In the genomic region with DNA sequence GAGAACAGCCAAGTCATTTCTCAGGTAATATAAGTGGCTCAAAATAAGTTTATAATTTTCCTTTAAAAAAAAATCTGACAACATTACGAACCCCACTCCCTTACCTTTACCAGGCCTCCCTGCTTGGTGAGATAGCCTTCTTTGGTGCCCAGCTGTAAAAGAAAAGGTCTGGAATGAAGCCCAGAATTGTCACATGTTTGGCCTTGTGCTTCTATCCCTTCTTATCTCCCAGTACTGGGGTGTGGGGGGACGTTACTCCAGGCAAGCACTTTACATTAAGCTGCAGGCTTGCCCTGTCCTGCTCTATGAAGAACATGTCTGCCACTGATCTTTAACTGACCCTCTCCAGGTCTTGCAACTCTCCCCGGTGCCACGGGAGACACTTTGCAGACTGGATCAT, we compare ENCODE assay signal across 11 mouse cellular contexts. TPM values are rescaled to one million over a fixed set of nuclear protein-coding genes. Genes with fewer than 3 reads are reported as not detected.
DNase-seq lines count a peak whose midpoint lies in the region; ATAC-seq and TF ChIP-seq lines count a peak whose summit lies in the region.
"Had no signal": no experiment of that assay in that cellular context is flagged by ENCODE, and none has a peak within 500 bp of the region (broad histone marks: within the 10 kb centered on the region; RNA-seq: fewer than 3 reads in every experiment).

No protein-coding gene starts in this region.

- no peak overlapping the region for H3K4me2 ChIP-seq in kidney, embryonic 15.5 days
- H3K4me2 ChIP-seq in heart, embryonic 15.5 days, result peak overlapping the region; percentile 35
- no peak overlapping the region for H3K4me2 ChIP-seq in forebrain, embryonic 13.5 days
- H3K4me2 ChIP-seq in hindbrain, embryonic 12.5 days (replicated peaks), result no peak overlapping the region
- H3K4me2 ChIP-seq: forebrain, embryonic 12.5 days had no signal

- H3K27me3 ChIP-seq in kidney, adult 2 months (replicated peaks; ENCODE audit: control insufficient read depth, insufficient read depth, low read length), result no peaks in the 10 kb centered on the region
- H3K27me3 ChIP-seq in kidney, embryonic 15.5 days, result no peaks in the 10 kb centered on the region
- no peaks in the 10 kb centered on the region for H3K27me3 ChIP-seq in heart, embryonic 15.5 days
- H3K27me3 ChIP-seq in forebrain, embryonic 13.5 days, result no peaks in the 10 kb centered on the region
- H3K27me3 ChIP-seq in hindbrain, embryonic 12.5 days, result no peaks in the 10 kb centered on the region
- H3K27me3 ChIP-seq: forebrain, embryonic 12.5 days; megakaryocyte, embryonic 14.5 days had no signal

- no peak overlapping the region for H3K27ac ChIP-seq in kidney, adult 2 months (ENCODE audit: insufficient read depth, low read depth, low read length)
- no peak overlapping the region for H3K27ac ChIP-seq in kidney, embryonic 15.5 days
- peak overlapping the region; percentile 93 for H3K27ac ChIP-seq in heart, embryonic 15.5 days
- no peak overlapping the region for H3K27ac ChIP-seq in forebrain, embryonic 13.5 days
- no peak overlapping the region for H3K27ac ChIP-seq in hindbrain, embryonic 12.5 days
- H3K27ac ChIP-seq: forebrain, embryonic 12.5 days; kidney, postnatal 0 days had no signal

- DNase-seq in kidney, adult 2 months, result peak; percentile 6
- peak; percentile 74 for DNase-seq in adrenal gland, postnatal 14 days
- no peak for DNase-seq in left cerebral cortex, postnatal 10 days (ENCODE audit: extremely low spot score in 1 of 2, low spot score in 2 of 2)

- no peak for TF ChIP-seq CTCF in kidney, adult 2 months (conservative IDR thresholded peaks at IDR 0.05; ENCODE audit: insufficient read depth, insufficient read length, low read depth, low read length)

- no peak for ATAC-seq in kidney, embryonic 15.5 days (replicated peaks; ENCODE audit: low FRiP score)
- peak; percentile 92 for ATAC-seq in heart, embryonic 15.5 days (replicated peaks; ENCODE audit: insufficient number of reproducible peaks, insufficient read depth, low FRiP score, low read depth)
- peak; percentile 78 for ATAC-seq in megakaryocyte progenitor cell, adult 5-6 weeks (replicated peaks; ENCODE audit: poor library complexity)
- ATAC-seq in forebrain, embryonic 13.5 days, result no peak
- ATAC-seq in hindbrain, embryonic 12.5 days (ENCODE audit: low FRiP score), result no peak

- intact Hi-C loops in left cerebral cortex, postnatal 10 days (cut with DNase I), result no loop called here

- H3K9me3 ChIP-seq in kidney, embryonic 15.5 days (replicated peaks), result no peaks in the 10 kb centered on the region
- no peaks in the 10 kb centered on the region for H3K9me3 ChIP-seq in heart, embryonic 15.5 days (replicated peaks)
- H3K9me3 ChIP-seq in forebrain, embryonic 13.5 days (replicated peaks), result no peaks in the 10 kb centered on the region
- no peaks in the 10 kb centered on the region for H3K9me3 ChIP-seq in hindbrain, embryonic 12.5 days (replicated peaks)
- H3K9me3 ChIP-seq: forebrain, embryonic 12.5 days; megakaryocyte, embryonic 14.5 days had no signal

- TF ChIP-seq POLR2A in kidney, adult 2 months (IDR thresholded peaks at IDR 0.05; ENCODE audit: low read depth, low read length), result no peak

- no peaks in the 10 kb centered on the region for H3K36me3 ChIP-seq in kidney, adult 2 months (ENCODE audit: control insufficient read depth, insufficient read depth, low read length)
- no peaks in the 10 kb centered on the region for H3K36me3 ChIP-seq in kidney, embryonic 15.5 days
- H3K36me3 ChIP-seq in heart, embryonic 15.5 days, result no peaks in the 10 kb centered on the region; the same call in 1 of the 2 replicates
- no peaks in the 10 kb centered on the region for H3K36me3 ChIP-seq in forebrain, embryonic 13.5 days (ENCODE audit: poor library complexity, severe bottlenecking)
- H3K36me3 ChIP-seq in hindbrain, embryonic 12.5 days, result no peaks in the 10 kb centered on the region
- H3K36me3 ChIP-seq: forebrain, embryonic 12.5 days had no signal

- H3K4me3 ChIP-seq in kidney, adult 2 months (ENCODE audit: insufficient read depth, low read depth, low read length), result no peak overlapping the region
- H3K4me3 ChIP-seq in kidney, embryonic 15.5 days (replicated peaks), result no peak overlapping the region
- H3K4me3 ChIP-seq in heart, embryonic 15.5 days, result no peak overlapping the region
- no peak overlapping the region for H3K4me3 ChIP-seq in forebrain, embryonic 13.5 days
- no peak overlapping the region for H3K4me3 ChIP-seq in hindbrain, embryonic 12.5 days
- H3K4me3 ChIP-seq: forebrain, embryonic 12.5 days; megakaryocyte, embryonic 14.5 days had no signal

- no peaks in the 10 kb centered on the region for H3K4me1 ChIP-seq in kidney, adult 2 months (ENCODE audit: control insufficient read depth, insufficient read depth, low read length)
- peaks cover 5% of the 10 kb centered on the region; the same call in 1 of the 2 replicates for H3K4me1 ChIP-seq in kidney, embryonic 15.5 days
- H3K4me1 ChIP-seq in heart, embryonic 15.5 days (replicated peaks), result peaks cover 17% of the 10 kb centered on the region
- H3K4me1 ChIP-seq in forebrain, embryonic 13.5 days, result no peaks in the 10 kb centered on the region
- 0 out of 2 replicates have a peak, but pooled peaks cover 3% of the 10 kb centered on the region for H3K4me1 ChIP-seq in hindbrain, embryonic 12.5 days

- 67% methylated on average over 4 of the region's 4 CpGs for WGBS in kidney, adult 2 months
- 73% methylated on average over 4 of the region's 4 CpGs for WGBS in kidney, embryonic 15.5 days
- WGBS in heart, embryonic 15.5 days, result 21% methylated on average over 4 of the region's 4 CpGs
- 79% methylated on average over 4 of the region's 4 CpGs for WGBS in forebrain, embryonic 13.5 days
- WGBS in hindbrain, embryonic 12.5 days, result 83% methylated on average over 4 of the region's 4 CpGs

- H3K9ac ChIP-seq in kidney, embryonic 15.5 days, result no peak overlapping the region
- no peak overlapping the region for H3K9ac ChIP-seq in heart, embryonic 15.5 days
- no peak overlapping the region for H3K9ac ChIP-seq in forebrain, embryonic 13.5 days
- no peak overlapping the region for H3K9ac ChIP-seq in hindbrain, embryonic 12.5 days
- H3K9ac ChIP-seq: forebrain, embryonic 12.5 days had no signal

RNA-seq across cellular contexts. Expression of gene Lamtor3, which starts 22.5 kb away (rescaled TPM):
- polyA plus RNA-seq in kidney, adult 2 months (2012; rRNA removed), result 32.9 and 41.5 TPM in 2 replicates
- polyA plus RNA-seq in kidney, embryonic 15.5 days (2015; fragmentation: Nextera tagmentation; extraction: Ambion mirVana), result 111 and 113 TPM in 2 replicates
- 64.2 and 75.9 TPM in 2 replicates for total RNA-seq in adrenal gland, postnatal 14 days (2021)
- polyA plus RNA-seq in heart, embryonic 15.5 days (2015; fragmentation: Nextera tagmentation; extraction: Ambion mirVana), result 100 and 108 TPM in 2 replicates
- 61.3 and 77.5 TPM in 2 replicates for total RNA-seq in megakaryocyte progenitor cell, adult 5-6 weeks (2015)
- 66.2 and 76.7 TPM in 2 replicates for total RNA-seq in megakaryocyte progenitor cell, adult 5-6 weeks (2017)
- 126 and 129 TPM in 2 replicates for polyA plus RNA-seq in forebrain, embryonic 13.5 days (2015; fragmentation: Nextera tagmentation; extraction: Ambion mirVana)
- total RNA-seq in left cerebral cortex, postnatal 10 days (2021), result 10 to 100 TPM; 66.2 to 68.8 TPM
- polyA plus RNA-seq in hindbrain, embryonic 12.5 days (2016; fragmentation: Nextera tagmentation; extraction: Ambion mirVana), result 97.6 and 98.1 TPM in 2 replicates

RNA-seq across cellular contexts. Expression of gene Dapp1, which starts 40.6 kb away (rescaled TPM):
- polyA plus RNA-seq in kidney, adult 2 months (2012; rRNA removed), result 1.7 and 2.3 TPM in 2 replicates
- 9.2 and 9.8 TPM in 2 replicates for polyA plus RNA-seq in kidney, embryonic 15.5 days (2015; fragmentation: Nextera tagmentation; extraction: Ambion mirVana)
- 4.9 and 10.1 TPM in 2 replicates for total RNA-seq in adrenal gland, postnatal 14 days (2021)
- 18.4 TPM in 2 replicates for polyA plus RNA-seq in heart, embryonic 15.5 days (2015; fragmentation: Nextera tagmentation; extraction: Ambion mirVana)
- total RNA-seq in megakaryocyte progenitor cell, adult 5-6 weeks (2015), result 79.2 and 99.7 TPM in 2 replicates
- total RNA-seq in megakaryocyte progenitor cell, adult 5-6 weeks (2017), result 129 and 154 TPM in 2 replicates
- polyA plus RNA-seq in forebrain, embryonic 13.5 days (2015; fragmentation: Nextera tagmentation; extraction: Ambion mirVana), result 2.7 and 3.9 TPM in 2 replicates
- total RNA-seq in left cerebral cortex, postnatal 10 days (2021), result 1 to 10 TPM; 2.4 to 4.0 TPM
- 2.3 and 2.6 TPM in 2 replicates for polyA plus RNA-seq in hindbrain, embryonic 12.5 days (2016; fragmentation: Nextera tagmentation; extraction: Ambion mirVana)

Comparison
In these comparisons a context has a peak if more than half of its experiments do, and no peak if none do; other contexts are left out.
1. DNase-seq: peak in kidney, adult 2 months (single experiment) and adrenal gland, postnatal 14 days (single experiment); none in left cerebral cortex, postnatal 10 days (0 of 2).
2. ATAC-seq: peak in heart, embryonic 15.5 days (single experiment) and megakaryocyte progenitor cell, adult 5-6 weeks (single experiment); none in kidney, embryonic 15.5 days (single experiment), forebrain, embryonic 13.5 days (single experiment) and hindbrain, embryonic 12.5 days (single experiment).